Mouse (Mus musculus): ENCODE results near the gene BC004004. TPM values are rescaled to one million over a fixed set of nuclear protein-coding genes. Genes with fewer than 3 reads are reported as not detected.
A peak's percentile ranks its signal among the peaks of the same experiment; 100 is the strongest.
"Not testable (repeated sequence)": the region's sequence is repeated elsewhere in the genome, so short reads cannot be mapped to it uniquely, and the experiment has no call there.

BC004004 gene
- total RNA-seq (2021) = 100 to 1,000 TPM; 192 to 222 TPM

GRCm38 (mm10) chr17:29268682-29269348 lies at the start of gene BC004004:
Gene BC004004, plus strand, starts transcription at chr17:29268788.
- peak; percentile 96 for DNase-seq (ENCODE audit: low spot score)
- intact Hi-C loops (cut with DNase I) = loop anchor here (1.0 kb wide), 1 partner anchor 102 kb away; no protein-coding TSS in a partner anchor

- DNase-seq (ENCODE audit: low spot score) = no peak
- intact Hi-C loops (cut with DNase I) = no loop called here
Measured at GRCm38 (mm10) chr17:29220631-29221030, 48.0 kb upstream of the BC004004 start.

GRCm38 (mm10) chr17:29231109-29231508 lies 37.5 kb upstream of the BC004004 start:
- DNase-seq (ENCODE audit: low spot score) = no peak
- intact Hi-C loops (cut with DNase I) = no loop called here

DNA sequence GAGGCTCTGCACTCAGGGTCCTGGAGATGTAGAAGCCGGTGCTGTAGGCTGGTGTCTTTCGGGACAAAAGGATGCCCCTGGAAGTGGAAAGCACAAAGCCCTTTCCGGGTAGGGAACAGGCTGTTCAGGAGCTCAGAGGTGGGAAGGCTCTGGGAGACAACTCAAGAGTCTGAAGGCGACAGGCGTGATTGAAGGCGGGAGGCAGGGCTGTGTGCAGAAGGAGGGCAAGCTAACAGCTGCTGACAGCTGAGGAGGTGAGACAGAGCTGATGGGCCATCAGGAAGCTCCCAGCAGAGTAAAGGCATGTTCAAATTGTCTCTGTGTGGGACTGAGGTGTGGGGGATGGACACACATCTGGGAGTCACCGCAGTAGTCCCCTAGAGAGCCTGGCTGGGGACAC lies 32.5 kb upstream of the BC004004 start:
- intact Hi-C loops (cut with DNase I) = no loop called here
- DNase-seq (ENCODE audit: low spot score) = no peak

DNA sequence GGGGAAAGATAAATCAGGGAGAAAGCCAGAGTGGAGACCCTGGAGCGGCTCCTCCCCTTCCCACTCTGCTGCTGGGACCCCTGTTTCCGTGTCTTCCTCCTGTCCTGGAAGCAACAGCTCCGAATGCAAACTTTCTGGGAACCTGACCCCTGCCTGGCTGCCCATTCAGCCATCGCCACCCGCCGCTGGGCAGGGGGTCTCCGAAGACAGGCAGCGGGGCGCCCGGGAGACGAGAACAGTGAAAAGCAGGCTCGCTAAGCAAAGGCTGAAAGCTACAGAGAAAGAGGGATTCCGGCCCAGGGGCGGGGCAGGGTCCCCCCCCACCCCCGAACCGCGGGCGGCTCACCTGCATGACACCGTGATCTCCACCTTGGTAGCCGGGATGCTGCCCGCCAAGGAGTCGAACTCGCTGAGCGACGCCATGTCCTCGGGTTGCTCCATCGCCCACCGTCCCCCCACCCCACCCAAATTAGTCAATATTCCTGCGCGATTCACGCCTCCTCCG lies 31.3 kb upstream of the BC004004 start:
- intact Hi-C loops (cut with DNase I) = no loop called here
- no peak for DNase-seq (ENCODE audit: low spot score)

- intact Hi-C loops (cut with DNase I) = no loop called here
- no peak for DNase-seq (ENCODE audit: low spot score)
Measured at GRCm38 (mm10) chr17:29237772-29238420, 30.7 kb upstream of the BC004004 start, which contains the start of gene Cpne5. Gene Cpne5, minus strand, starts transcription at chr17:29238167.

- DNase-seq (ENCODE audit: low spot score) = no peak
- intact Hi-C loops (cut with DNase I) = no loop called here
Measured at GRCm38 (mm10) chr17:29238421-29238945, 30.1 kb upstream of the BC004004 start.

DNA sequence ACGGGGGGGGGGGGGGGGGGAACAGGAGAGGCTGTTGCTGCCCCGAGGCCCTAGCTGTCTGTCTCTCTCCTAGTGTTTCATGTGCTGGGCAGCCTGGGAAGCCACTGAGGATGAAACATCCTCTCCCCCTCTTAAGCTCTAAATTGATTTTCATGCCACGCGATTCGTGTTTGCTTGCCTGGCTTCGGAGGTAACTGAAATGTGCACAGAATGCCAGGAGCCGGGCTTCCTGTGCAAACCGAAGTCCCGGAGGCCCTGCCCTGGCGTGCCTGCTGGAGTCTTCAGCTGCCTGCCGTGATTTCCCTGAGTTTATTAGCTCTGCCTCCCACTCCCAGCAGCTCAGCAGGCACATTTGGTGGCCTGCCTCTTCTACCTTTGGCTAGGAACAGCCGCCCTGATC lies 23.7 kb upstream of the BC004004 start:
- intact Hi-C loops (cut with DNase I) = no loop called here
- no peak for DNase-seq (ENCODE audit: low spot score)

DNA sequence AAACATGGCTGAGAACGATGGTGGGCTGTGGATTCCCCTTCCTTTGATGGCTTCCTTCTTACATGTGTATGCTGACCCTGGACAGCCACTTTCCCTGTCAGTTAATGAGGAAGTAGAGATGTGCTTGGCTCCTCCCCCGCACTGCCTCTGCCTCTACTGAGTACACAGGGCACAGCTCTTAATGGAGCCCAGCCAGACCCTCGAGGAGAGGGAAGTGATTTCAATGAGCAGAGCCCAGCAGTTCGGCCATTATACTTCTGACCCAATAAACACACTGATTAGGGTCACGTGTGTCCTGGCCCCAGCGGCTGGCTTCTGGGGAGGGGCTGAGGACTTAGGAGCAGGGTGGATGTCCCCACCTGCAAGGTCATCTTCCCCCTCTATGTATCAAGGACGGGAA lies 22.9 kb upstream of the BC004004 start:
- DNase-seq (ENCODE audit: low spot score) = no peak
- intact Hi-C loops (cut with DNase I) = loop anchor here (2.0 kb wide), 2 partner anchors 69 to 197 kb away; no protein-coding TSS in a partner anchor

DNA sequence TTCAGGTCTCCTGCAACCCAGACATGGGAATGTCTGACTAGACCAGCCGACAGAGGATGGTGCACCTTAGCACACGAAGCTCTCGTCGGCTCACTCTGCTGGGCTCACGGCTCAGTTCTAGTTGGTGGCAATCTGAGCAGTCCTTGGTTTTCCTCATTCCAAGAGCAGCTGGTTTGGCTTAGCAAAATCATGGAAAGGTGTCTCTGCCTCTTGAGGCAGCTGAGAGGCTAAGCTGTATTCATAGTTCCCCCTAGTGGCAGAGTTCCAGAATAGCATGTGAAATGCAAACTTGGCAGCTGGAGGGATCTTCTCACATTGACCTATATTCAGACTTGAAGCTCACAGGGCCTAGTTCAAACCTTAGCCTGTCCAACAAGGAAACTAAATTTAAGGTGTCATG lies 22.0 kb upstream of the BC004004 start:
- DNase-seq (ENCODE audit: low spot score) = no peak
- intact Hi-C loops (cut with DNase I) = loop anchor here (2.0 kb wide), 2 partner anchors 70 to 198 kb away; no protein-coding TSS in a partner anchor

- DNase-seq (ENCODE audit: low spot score) = peak; percentile 42
- intact Hi-C loops (cut with DNase I) = loop anchor here (2.0 kb wide), 2 partner anchors 71 to 199 kb away; no protein-coding TSS in a partner anchor
Measured at GRCm38 (mm10) chr17:29247881-29248280, 20.7 kb upstream of the BC004004 start.

- intact Hi-C loops (cut with DNase I) = no loop called here
- DNase-seq (ENCODE audit: low spot score) = no peak
Measured at GRCm38 (mm10) chr17:29249512-29249911, 19.1 kb upstream of the BC004004 start.

- DNase-seq (ENCODE audit: low spot score); intact Hi-C loops (cut with DNase I): not testable (repeated sequence)
Measured at GRCm38 (mm10) chr17:29251006-29251405, 17.6 kb upstream of the BC004004 start.

- peak; percentile 51 for DNase-seq (ENCODE audit: low spot score)
- intact Hi-C loops (cut with DNase I) = no loop called here
Measured at GRCm38 (mm10) chr17:29251608-29252390, 16.8 kb upstream of the BC004004 start.

- intact Hi-C loops (cut with DNase I) = no loop called here
- DNase-seq (ENCODE audit: low spot score) = no peak
Measured at GRCm38 (mm10) chr17:29253236-29253635, 15.4 kb upstream of the BC004004 start.

DNA sequence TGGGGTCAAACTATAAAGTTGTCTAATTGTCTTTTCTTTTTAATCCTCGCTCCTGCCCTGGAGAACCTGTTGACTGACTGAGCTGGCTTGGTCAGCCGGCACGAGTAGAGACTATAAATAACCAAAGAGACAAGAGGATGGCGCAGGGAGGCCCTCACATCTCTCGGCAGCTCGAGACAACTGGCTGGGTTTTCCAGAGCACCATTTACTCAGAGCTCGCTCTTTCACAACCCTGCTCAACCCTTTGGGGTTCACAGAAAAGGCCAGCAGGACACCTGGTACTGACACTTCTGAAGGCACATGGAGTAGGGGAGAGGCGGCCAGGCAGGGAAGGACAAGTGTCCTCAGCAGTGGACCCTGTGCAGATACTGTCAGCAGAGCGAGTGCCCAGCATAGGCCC lies 14.9 kb upstream of the BC004004 start:
- intact Hi-C loops (cut with DNase I) = no loop called here
- no peak for DNase-seq (ENCODE audit: low spot score)

- DNase-seq (ENCODE audit: low spot score); intact Hi-C loops (cut with DNase I): not testable (repeated sequence)
Measured at GRCm38 (mm10) chr17:29254784-29255183, 13.8 kb upstream of the BC004004 start.

GRCm38 (mm10) chr17:29256507-29256906 lies 12.1 kb upstream of the BC004004 start:
- no peak for DNase-seq (ENCODE audit: low spot score)
- intact Hi-C loops (cut with DNase I) = no loop called here

- intact Hi-C loops (cut with DNase I) = no loop called here
- DNase-seq (ENCODE audit: low spot score) = peak; percentile 33
Measured at GRCm38 (mm10) chr17:29257001-29257511, 11.5 kb upstream of the BC004004 start.
